Mouse (Mus musculus): ENCODE results near the gene Cplane1. TPM values are rescaled to one million over a fixed set of nuclear protein-coding genes. Genes with fewer than 3 reads are reported as not detected.

The Cplane1 gene
- polyA plus RNA-seq, 1 experiment from 2014 or later = 16.9 TPM

GRCm38 (mm10) chr15:8317381-8317780 is 148.5 kb downstream of the Cplane1 start:
- no peak overlapping the region for H3K27ac ChIP-seq
- H3K27me3 ChIP-seq = no peaks in the 10 kb centered on the region
- no peak overlapping the region for H3K9ac ChIP-seq
- no peaks in the 10 kb centered on the region for H3K4me1 ChIP-seq
- H3K9me3 ChIP-seq (replicated peaks) = no peaks in the 10 kb centered on the region
- no peak overlapping the region for H3K4me3 ChIP-seq
- H3K36me3 ChIP-seq (ENCODE audit: poor library complexity, severe bottlenecking) = peaks cover 42% of the 10 kb centered on the region
- WGBS = 93% methylated on average over 4 of the region's 4 CpGs
- no peak overlapping the region for H3K4me2 ChIP-seq
- ATAC-seq = no peak

GRCm38 (mm10) chr15:8319191-8319590 is 150.3 kb downstream of the Cplane1 start:
- Histone ChIP-seq H3K9ac (no peak overlapping the region), H3K27ac (no peak overlapping the region), H3K4me3 (no peak overlapping the region), H3K4me2 (no peak overlapping the region), H3K4me1 (no peaks in the 10 kb centered on the region), H3K36me3 (ENCODE audit: poor library complexity, severe bottlenecking) (peaks cover 46% of the 10 kb centered on the region), H3K9me3 (replicated peaks) (no peaks in the 10 kb centered on the region), H3K27me3 (no peaks in the 10 kb centered on the region)
- ATAC-seq = no peak
- 95% methylated on average over 5 of the region's 5 CpGs for WGBS

Other genes with a start within 250 kb of the Cplane1 start
- 70.2 and 72.5 TPM in 2 replicates for gene Wdr70, start 69.9 kb upstream of the Cplane1 start, polyA plus RNA-seq (2015; fragmentation: Nextera tagmentation; extraction: Ambion mirVana)
- gene Nup155, start 59.8 kb upstream of the Cplane1 start, polyA plus RNA-seq (2015; fragmentation: Nextera tagmentation; extraction: Ambion mirVana) = 15.1 and 17.6 TPM in 2 replicates

Data from forebrain, embryonic 13.5 days (tissue).